Mouse (Mus musculus): ENCODE results near the gene Mier2.

DNA sequence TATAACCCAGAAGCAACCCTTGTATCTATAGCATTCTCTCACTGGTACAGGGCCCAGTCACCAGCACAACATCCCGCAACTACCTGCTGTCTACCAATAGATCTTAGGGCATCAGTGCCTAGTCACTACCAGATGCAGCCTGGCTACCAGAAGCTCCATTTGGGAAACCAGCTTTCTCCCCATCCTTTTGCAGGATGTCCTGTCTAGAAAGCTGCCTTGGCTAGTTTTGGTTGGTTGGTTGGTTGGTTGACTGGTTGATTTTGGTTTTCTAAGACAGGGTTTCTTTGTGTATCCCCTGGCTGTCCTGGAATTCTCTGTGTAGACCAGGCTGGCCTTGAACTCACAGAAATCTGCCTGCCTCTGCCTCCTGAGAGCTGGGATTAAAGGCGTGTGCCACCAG is 4.7 kb upstream of the Mier2 start:
- no peak for TF ChIP-seq POLR2A (IDR thresholded peaks at IDR 0.05; ENCODE audit: extremely low read depth, insufficient read depth, low read length)
- TF ChIP-seq CTCF (IDR thresholded peaks at IDR 0.05; ENCODE audit: extremely low read depth, insufficient read depth, low read length): no peak
